ENCODE assay signal across 10 mouse cellular contexts in genomic region chr11:18927351-18927750, GRCm38 (mm10).
DNase-seq lines count a peak whose midpoint lies in the region; ATAC-seq lines count a peak whose summit lies in the region.
"Had no signal": no experiment of that assay in that cellular context is flagged by ENCODE, and none has a peak within 500 bp of the region (broad histone marks: within the 10 kb centered on the region; RNA-seq: fewer than 3 reads in every experiment).

No protein-coding gene starts in this region.

- H3K4me1 ChIP-seq in forebrain, embryonic 13.5 days, result peaks cover 39% of the 10 kb centered on the region

- H3K4me2 ChIP-seq in forebrain, embryonic 13.5 days, result no peak overlapping the region
- H3K4me2 ChIP-seq: neural tube, embryonic 12.5 days had no signal

- no peaks in the 10 kb centered on the region for H3K9me3 ChIP-seq in forebrain, embryonic 13.5 days (replicated peaks)
- H3K9me3 ChIP-seq: neural tube, embryonic 12.5 days had no signal

- no peak for ATAC-seq in forebrain, embryonic 13.5 days
- ATAC-seq: Patski had no signal

- H3K27ac ChIP-seq in forebrain, embryonic 13.5 days, result no peak overlapping the region
- H3K27ac ChIP-seq: neural tube, embryonic 12.5 days had no signal

- intact Hi-C loops in left cerebral cortex, postnatal 25 days (cut with DNase I), result no loop called here
- intact Hi-C loops in left cerebral cortex, postnatal 10 days (cut with DNase I), result no loop called here

- H3K4me3 ChIP-seq in forebrain, embryonic 13.5 days, result no peak overlapping the region
- H3K4me3 ChIP-seq: neural tube, embryonic 12.5 days had no signal

- H3K27me3 ChIP-seq in forebrain, embryonic 13.5 days, result no peaks in the 10 kb centered on the region; the same call in 1 of the 2 replicates
- H3K27me3 ChIP-seq: neural tube, embryonic 12.5 days; Patski had no signal

- H3K9ac ChIP-seq in forebrain, embryonic 13.5 days, result no peak overlapping the region
- H3K9ac ChIP-seq: neural tube, embryonic 12.5 days had no signal

- peak; percentile 15 for DNase-seq in layer of hippocampus, adult 11-12 months (ENCODE audit: low spot score)
- no peak for DNase-seq in layer of hippocampus, adult 18-20 months (ENCODE audit: low spot score in 2 of 2)
- DNase-seq in adrenal gland, adult 18-20 months (ENCODE audit: low spot score in 2 of 2), result peak; percentile 38 to 61
- peak; percentile 76 for DNase-seq in heart, adult 8-10 months (ENCODE audit: low spot score)
- peak; percentile 28 for DNase-seq in lung, postnatal 10 days
- DNase-seq in left cerebral cortex, postnatal 25 days (ENCODE audit: low spot score in 2 of 2), result no peak
- DNase-seq in left cerebral cortex, postnatal 10 days (ENCODE audit: extremely low spot score in 1 of 2, low spot score in 2 of 2), result no peak

- WGBS in forebrain, embryonic 13.5 days, result 0% methylated on average over 1 of the region's 1 CpGs

- no peaks in the 10 kb centered on the region for H3K36me3 ChIP-seq in forebrain, embryonic 13.5 days (ENCODE audit: poor library complexity, severe bottlenecking)
- H3K36me3 ChIP-seq: neural tube, embryonic 12.5 days had no signal

Comparison
In these comparisons a context has a peak if more than half of its experiments do, and no peak if none do; other contexts are left out.
1. DNase-seq: peak in layer of hippocampus, adult 11-12 months (single experiment), adrenal gland, adult 18-20 months (2 of 2), heart, adult 8-10 months (single experiment) and lung, postnatal 10 days (single experiment); none in layer of hippocampus, adult 18-20 months (0 of 2), left cerebral cortex, postnatal 25 days (0 of 2) and left cerebral cortex, postnatal 10 days (0 of 2).